Mouse (Mus musculus) forebrain, embryonic 14.5 days (tissue): Measurements from ENCODE around the gene Actb. TPM values are rescaled to one million over a fixed set of nuclear protein-coding genes. Genes with fewer than 3 reads are reported as not detected.

Experiments used
- ATAC-seq: fragments of 200-750 bp; cut with Nextera tagmentation; 2 replicates; pipeline ENCODE4 v1.8.0; 2017; ENCODE audit warnings: mild to moderate bottlenecking, moderate library complexity
- DNase-seq: peaks from one replicate; pipeline ENCODE4 v3.0.0-alpha.2; 2015; ENCODE audit warnings: low spot score
- H3K27ac ChIP-seq: fragments of 300-500 bp; sonication (generic); 2 replicates; pipeline ENCODE4 v1.5.1; 2014; ENCODE audit warnings: low read depth, mild to moderate bottlenecking, control low read depth, low read length, moderate library complexity
- H3K27me3 ChIP-seq: fragments of 300-500 bp; sonication (generic); replicated peaks from 2 replicates; pipeline ENCODE4 v1.6.1; 2014; ENCODE audit warnings: low read length, control low read depth, mixed read lengths; ENCODE audit not compliant: control insufficient read depth, insufficient read depth
- H3K36me3 ChIP-seq: fragments of 300-500 bp; sonication (generic); 2 replicates; pipeline ENCODE4 v1.6.1; 2014; ENCODE audit warnings: low read length, control low read depth; ENCODE audit not compliant: control insufficient read depth, insufficient read depth
- H3K4me1 ChIP-seq: fragments of 300-500 bp; sonication (generic); 2 replicates; pipeline ENCODE4 v1.6.1; 2014; ENCODE audit warnings: antibody characterized with exemption, low read length, control low read depth; ENCODE audit not compliant: control insufficient read depth, insufficient read depth
- H3K4me2 ChIP-seq: fragments of 300-500 bp; sonication (generic); 2 replicates; pipeline ENCODE4 v1.6.1; 2014; ENCODE audit warnings: mild to moderate bottlenecking, control low read depth, low read length
- H3K4me3 ChIP-seq: fragments of 300-500 bp; sonication (generic); 2 replicates; pipeline ENCODE4 v1.5.1; 2014; ENCODE audit warnings: low read depth, low read length, control low read depth
- H3K9ac ChIP-seq: fragments of 300-500 bp; sonication (generic); 2 replicates; pipeline ENCODE4 v1.6.1; 2014; ENCODE audit warnings: mild to moderate bottlenecking, low read length, control low read depth, moderate library complexity
- H3K9me3 ChIP-seq: fragments of 300-500 bp; sonication (generic); replicated peaks from 2 replicates; pipeline ENCODE4 v1.6.1; 2016; ENCODE audit warnings: low read length, control low read depth, mixed read lengths; ENCODE audit not compliant: control insufficient read depth
- WGBS: fragments of 180-500 bp; shearing (Covaris S2); extraction: QIAGEN DNeasy Blood & Tissue Kit; methylation state at CpG from one replicate; pipeline ENCODE4 v1.1.7; 2014; 5-methylcytosine and 5-hydroxymethylcytosine counted together
- polyA plus RNA-seq: library from polyadenylated mRNA; unstranded; fragments of >200 nt; fragmentation: Nextera tagmentation; extraction: Ambion mirVana; gene quantifications from 2 replicates; pipeline ENCODE4 v1.2.1, GENCODE M21; 2014

The Actb gene
- polyA plus RNA-seq, 1 experiment from 2014 or later = 18,122 TPM

GRCm38 (mm10) chr5:142900651-142901050 is 5.9 kb downstream of the Actb start:
- Histone ChIP-seq H3K27ac (peak overlapping the region; percentile 27; the same call in 1 of the 2 replicates), H3K36me3 (peaks cover 75% of the 10 kb centered on the region), H3K4me3 (no peak overlapping the region), H3K27me3 (no peaks in the 10 kb centered on the region), H3K9me3 (no peaks in the 10 kb centered on the region), H3K9ac (no peak overlapping the region), H3K4me2 (no peak overlapping the region), H3K4me1 (peaks cover 9% of the 10 kb centered on the region; the same call in 1 of the 2 replicates)
- WGBS = 85% methylated on average over 7 of the region's 7 CpGs
- DNase-seq = no peak
- no peak for ATAC-seq

DNA sequence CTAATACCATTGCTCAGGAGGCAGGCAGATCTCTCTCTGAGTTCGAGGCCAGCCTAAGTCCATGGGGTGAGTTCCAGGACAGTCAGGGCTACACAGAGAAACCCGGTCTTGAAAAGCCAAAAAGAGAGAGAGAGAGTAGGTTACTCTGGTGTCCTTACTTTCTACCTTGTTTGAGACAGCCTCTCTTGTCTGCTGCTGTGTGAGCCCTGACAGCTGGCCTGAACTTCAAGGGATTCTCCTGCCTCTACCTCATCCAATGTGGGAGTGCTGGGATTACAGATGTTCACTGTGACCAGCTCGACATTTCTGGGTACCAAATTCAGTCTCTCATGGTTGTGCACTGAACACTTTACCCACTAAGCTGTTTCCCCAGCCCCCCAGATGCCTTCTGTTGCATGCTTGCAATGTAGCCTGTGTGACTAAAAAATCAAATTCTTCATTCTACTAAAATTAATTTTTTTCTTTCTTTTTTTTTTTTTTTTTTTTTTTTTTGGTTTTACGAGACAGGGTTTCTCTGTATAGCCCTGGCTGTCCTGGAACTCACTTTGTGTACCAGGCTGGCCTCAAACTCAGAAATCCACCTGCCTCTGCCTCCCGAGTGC is 6.5 kb downstream of the Actb start:
- Histone ChIP-seq H3K27me3 (no peaks in the 10 kb centered on the region), H3K4me2 (no peak overlapping the region), H3K4me3 (no peak overlapping the region), H3K36me3 (peaks cover 69% of the 10 kb centered on the region), H3K9me3 (no peaks in the 10 kb centered on the region), H3K27ac (no peak overlapping the region), H3K9ac (no peak overlapping the region), H3K4me1 (peaks cover 9% of the 10 kb centered on the region; the same call in 1 of the 2 replicates)
- ATAC-seq = no peak
- 85% methylated on average over 5 of the region's 5 CpGs for WGBS
- DNase-seq = no peak

DNA sequence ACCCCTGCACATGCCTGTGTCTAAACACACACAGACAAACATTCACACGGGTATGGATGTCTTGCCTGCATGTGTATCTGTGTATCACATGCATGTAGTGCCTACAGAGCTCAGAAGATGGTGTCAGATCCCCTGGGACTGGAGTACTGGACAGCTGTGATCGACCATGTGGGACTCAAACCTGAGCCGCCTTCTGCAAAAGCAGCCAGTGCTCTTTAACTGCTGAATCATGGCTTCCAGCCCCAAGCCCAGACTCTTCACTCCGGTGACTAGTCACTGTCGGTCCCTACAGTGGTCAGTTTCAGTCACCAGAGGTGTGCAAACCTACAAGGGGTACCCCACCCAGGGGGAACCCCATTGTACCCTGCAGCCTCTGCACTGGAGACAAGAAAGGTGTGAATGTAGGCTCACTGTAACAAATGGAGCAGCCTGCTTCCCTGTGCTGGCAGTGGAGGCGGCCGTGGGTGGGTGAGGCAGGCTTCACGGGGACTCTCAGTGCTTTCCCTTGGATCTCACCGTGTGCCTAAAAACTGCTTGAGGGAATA is 7.4 kb downstream of the Actb start:
- peaks cover 60% of the 10 kb centered on the region for H3K36me3 ChIP-seq
- H3K27ac ChIP-seq = no peak overlapping the region
- 84% methylated on average over 9 of the region's 9 CpGs for WGBS
- H3K9me3 ChIP-seq = no peaks in the 10 kb centered on the region
- DNase-seq (no peak), ATAC-seq (no peak)
- H3K4me2 ChIP-seq = no peak overlapping the region
- no peak overlapping the region for H3K9ac ChIP-seq
- H3K4me1 ChIP-seq = peaks cover 12% of the 10 kb centered on the region; the same call in 1 of the 2 replicates
- H3K4me3 ChIP-seq = no peak overlapping the region
- no peaks in the 10 kb centered on the region for H3K27me3 ChIP-seq

- no peak for ATAC-seq
- H3K9ac ChIP-seq = no peak overlapping the region
- H3K27ac ChIP-seq = no peak overlapping the region
- H3K4me2 ChIP-seq = no peak overlapping the region
- H3K9me3 ChIP-seq = no peaks in the 10 kb centered on the region
- H3K4me3 ChIP-seq = no peak overlapping the region
- WGBS = 91% methylated on average over 4 of the region's 4 CpGs
- DNase-seq = no peak
- H3K36me3 ChIP-seq = peaks cover 52% of the 10 kb centered on the region
- H3K4me1 ChIP-seq = peaks cover 14% of the 10 kb centered on the region
- H3K27me3 ChIP-seq = no peaks in the 10 kb centered on the region
Measured at GRCm38 (mm10) chr5:142898316-142898715, 8.2 kb downstream of the Actb start.

- ATAC-seq (no peak), DNase-seq (no peak)
- 95% methylated on average over 7 of the region's 7 CpGs for WGBS
- no peak overlapping the region for H3K9ac ChIP-seq
- no peaks in the 10 kb centered on the region for H3K27me3 ChIP-seq
- H3K27ac ChIP-seq = no peak overlapping the region
- H3K4me3 ChIP-seq = no peak overlapping the region
- no peaks in the 10 kb centered on the region for H3K9me3 ChIP-seq
- H3K4me2 ChIP-seq = no peak overlapping the region
- peaks cover 11% of the 10 kb centered on the region for H3K4me1 ChIP-seq
- peaks cover 45% of the 10 kb centered on the region for H3K36me3 ChIP-seq
Measured at GRCm38 (mm10) chr5:142897568-142898248, 8.8 kb downstream of the Actb start.

DNA sequence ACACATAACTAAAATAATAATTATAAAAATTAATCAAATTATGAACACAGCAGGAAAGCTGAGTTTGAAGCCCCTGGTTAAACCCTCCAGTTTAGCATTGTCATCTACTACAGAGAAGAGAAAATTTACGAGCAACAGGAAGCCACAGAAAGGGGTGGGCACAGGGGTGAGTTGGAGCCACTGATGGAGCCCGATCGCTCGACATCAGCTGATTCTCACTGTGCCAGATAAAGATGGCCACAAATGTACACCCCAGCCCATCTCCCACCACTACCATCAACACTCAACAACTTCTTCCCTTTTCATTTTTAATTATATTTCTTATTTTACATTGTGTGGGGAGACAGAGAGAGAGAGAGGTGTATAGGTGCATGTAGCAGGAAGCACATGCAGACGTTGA is 9.8 kb downstream of the Actb start:
- Histone ChIP-seq H3K4me2 (no peak overlapping the region), H3K27ac (no peak overlapping the region), H3K36me3 (peaks cover 36% of the 10 kb centered on the region), H3K9ac (no peak overlapping the region), H3K4me1 (peaks cover 9% of the 10 kb centered on the region), H3K9me3 (no peaks in the 10 kb centered on the region), H3K27me3 (no peaks in the 10 kb centered on the region), H3K4me3 (no peak overlapping the region)
- WGBS = 89% methylated on average over 5 of the region's 5 CpGs
- no peak for DNase-seq
- ATAC-seq = no peak

- 87% methylated on average over 10 of the region's 10 CpGs for WGBS
- no peaks in the 10 kb centered on the region for H3K9me3 ChIP-seq
- H3K36me3 ChIP-seq = peaks cover 30% of the 10 kb centered on the region
- H3K27ac ChIP-seq = no peak overlapping the region
- no peaks in the 10 kb centered on the region for H3K27me3 ChIP-seq
- no peak overlapping the region for H3K4me2 ChIP-seq
- H3K4me3 ChIP-seq = no peak overlapping the region
- no peak for ATAC-seq
- peaks cover 9% of the 10 kb centered on the region for H3K4me1 ChIP-seq
- H3K9ac ChIP-seq = no peak overlapping the region
- DNase-seq = no peak
Measured at GRCm38 (mm10) chr5:142896192-142896591, 10.4 kb downstream of the Actb start.

GRCm38 (mm10) chr5:142894918-142895613 is 11.5 kb downstream of the Actb start, which contains the start of gene Fbxl18:
TSS of gene Fbxl18 (minus strand) at chr5:142895421.
- Histone ChIP-seq H3K9ac (peak within 1 kb of the TSS; percentile 89), H3K4me1 (peaks cover 9% of the 10 kb centered on the region), H3K4me3 (peak within 1 kb of the TSS; percentile 78), H3K27me3 (no peaks in the 10 kb centered on the region), H3K36me3 (peaks cover 20% of the 10 kb centered on the region), H3K27ac (peak within 1 kb of the TSS; percentile 70; the same call in 1 of the 2 replicates), H3K4me2 (peak within 1 kb of the TSS; percentile 61), H3K9me3 (no peaks in the 10 kb centered on the region)
- ATAC-seq (peak; percentile 98), DNase-seq (peak; percentile 94)
- under 1% methylated on average over 40 of the region's 40 CpGs for WGBS
